Mouse (Mus musculus) right cerebral cortex, postnatal 36 days (tissue): ENCODE measurements at regions not wholly inside any gene's neighbourhood (a gene's known extent, or its start where the extent isn't known, plus 50 kb on each side); places are given as distances from the start of the nearest gene placed in this dataset.

Experiments used
- DNase-seq, 2 experiments: peaks; one replicate each; pipeline ENCODE4 v3.0.0; 2022; ENCODE audit warnings: low spot score in 2 of 2, mixed read lengths in 1 of 2

DNA sequence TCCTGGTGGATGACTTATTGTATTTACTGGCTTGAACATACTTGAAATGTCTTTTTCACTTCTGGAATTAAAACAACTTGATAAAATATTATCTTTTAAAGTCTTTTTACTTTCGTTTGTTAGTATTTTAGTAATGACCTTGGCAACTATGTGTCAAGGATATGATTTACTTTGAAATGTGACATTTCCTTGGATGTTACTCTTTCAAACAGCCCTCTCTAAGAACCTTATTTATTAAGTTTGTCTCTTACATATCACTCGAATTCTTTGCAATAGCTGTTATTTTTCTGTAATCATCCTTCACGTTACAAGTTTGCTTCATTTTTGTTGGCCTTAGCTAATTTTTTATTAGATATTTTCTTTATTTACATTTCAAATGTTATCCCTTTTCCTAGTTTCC is 469.8 kb downstream of the Eepd1 start:
- no peak for DNase-seq

DNA sequence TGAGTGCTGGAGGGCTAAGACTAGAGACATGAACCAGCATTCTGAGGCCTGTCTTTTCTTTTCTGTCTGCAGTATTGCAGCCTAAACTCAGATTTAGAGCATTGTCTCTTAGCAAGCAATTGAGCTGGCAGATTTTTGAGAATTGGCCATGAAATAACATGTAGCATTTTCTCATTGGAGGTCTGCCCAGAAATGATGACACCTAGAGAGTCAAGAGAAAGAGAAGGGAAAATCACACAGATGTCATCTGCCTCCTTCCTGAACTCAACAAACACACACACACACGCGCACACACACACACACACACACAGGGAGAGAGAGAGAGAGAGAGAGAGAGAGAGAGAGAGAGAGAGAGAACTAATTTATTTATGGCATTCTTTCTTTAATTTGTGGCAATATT is 477.7 kb downstream of the Eepd1 start:
- DNase-seq = peak; percentile 1 to 2

DNA sequence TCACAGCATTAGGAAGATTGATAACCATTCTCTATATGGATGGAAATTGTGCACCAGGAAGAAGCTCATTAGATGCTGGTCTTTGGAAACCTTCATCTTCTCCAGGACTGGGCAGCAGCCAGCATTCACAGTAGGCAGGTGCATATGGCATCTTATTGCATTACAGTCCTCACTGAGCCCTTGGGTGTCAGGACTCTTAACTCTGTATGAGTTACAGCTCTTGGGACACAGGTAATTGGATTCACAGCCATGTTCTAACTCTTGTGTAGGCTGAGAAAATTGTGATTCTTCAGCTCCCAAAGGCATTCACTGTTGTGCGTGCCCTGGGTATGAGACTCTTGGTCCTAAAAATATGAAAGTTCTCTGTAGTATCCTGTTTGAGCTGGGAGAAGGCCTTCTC is 504.1 kb downstream of the Eepd1 start:
- no peak for DNase-seq

DNA sequence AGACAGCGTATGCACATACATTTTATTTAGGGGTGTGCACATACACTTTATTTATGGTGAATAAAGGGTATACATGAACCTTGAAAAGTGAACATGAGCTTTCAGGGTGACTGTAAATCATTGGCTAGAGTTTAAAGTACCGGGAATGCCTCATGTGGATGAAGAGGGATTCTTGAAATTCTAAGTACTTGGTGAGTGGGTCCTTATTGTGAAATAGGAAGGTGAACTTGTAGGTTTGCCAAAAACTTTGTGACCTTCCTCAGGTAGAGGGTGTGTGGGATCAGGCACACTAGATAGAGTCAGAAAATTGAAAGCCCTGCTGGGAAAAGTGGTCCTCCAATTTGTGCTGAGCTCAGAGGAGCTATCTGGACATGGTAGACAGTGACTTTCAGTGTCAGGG is 504.6 kb downstream of the Eepd1 start:
- no peak for DNase-seq

DNA sequence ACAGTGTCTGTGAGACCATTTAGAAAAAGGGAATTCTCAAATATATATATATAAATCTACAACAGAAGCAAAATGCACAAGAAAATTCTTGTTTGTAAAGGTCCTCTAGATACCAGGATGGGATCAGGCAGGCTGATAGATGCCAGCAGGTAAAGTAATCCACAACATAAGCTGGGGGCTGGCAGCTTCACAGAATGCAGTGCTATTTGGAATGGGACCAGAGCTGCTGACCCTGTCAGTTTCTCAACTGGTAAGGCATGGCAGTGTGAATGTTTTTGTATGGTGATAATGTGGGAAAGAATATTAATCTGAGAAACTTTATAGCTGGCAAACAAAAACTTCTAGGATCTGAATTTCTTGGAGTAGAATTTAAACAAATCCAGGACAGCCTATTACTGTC is 520.5 kb downstream of the Eepd1 start:
- no peak for DNase-seq
